Mouse (Mus musculus) G1E (cell line): ENCODE measurements around the gene Sdk1.

Experiments used
- CTCF ChIP-seq: IDR thresholded peaks from 2 replicates; pipeline ENCODE4 v1.5.1; 2012; ENCODE audit warnings: low read depth, low read length, inconsistent platforms, mixed read lengths
- GATA1 ChIP-seq: IDR thresholded peaks from 2 replicates; pipeline ENCODE4 v1.6.1; 2012; ENCODE audit warnings: borderline replicate concordance, low read length, inconsistent platforms, mixed read lengths

DNA sequence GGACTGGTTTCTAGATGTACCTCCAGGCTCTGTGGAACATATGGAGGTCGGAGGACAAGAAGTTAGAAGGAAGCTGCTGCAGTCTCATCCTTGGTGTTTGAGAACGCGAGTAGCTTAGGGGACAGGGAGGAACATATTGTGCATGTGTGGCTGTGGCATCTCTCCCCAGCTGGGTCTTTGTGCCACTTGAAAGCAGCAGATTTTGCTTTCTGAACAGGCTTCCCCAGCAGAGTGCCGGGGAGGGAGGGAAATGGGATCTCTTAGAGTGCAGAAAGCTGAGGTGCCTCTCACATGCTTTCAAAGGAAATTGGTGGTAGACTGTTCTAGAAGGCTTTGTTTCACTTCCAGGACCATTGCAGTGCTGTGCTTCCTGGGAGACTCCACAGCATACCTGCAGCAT is 820.5 kb downstream of the Sdk1 start:
- TF ChIP-seq CTCF (no peak), GATA1 (no peak)
